Mouse (Mus musculus) kidney, adult 2 months (tissue): ENCODE measurements around the gene Dgkh. TPM values are rescaled to one million over a fixed set of nuclear protein-coding genes. Genes with fewer than 3 reads are reported as not detected.

Experiments
- DNase-seq: peaks from one replicate; pipeline ENCODE4 v3.0.0; 2021
- H3K27ac ChIP-seq: fragments of 200-500 bp; 2 replicates; pipeline ENCODE4 v1.5.1; 2012; ENCODE audit warnings: low read depth, low read length, control low read depth, inconsistent platforms; ENCODE audit not compliant: insufficient read depth
- H3K27me3 ChIP-seq: fragments of 200-500 bp; replicated peaks from 2 replicates; pipeline ENCODE4 v1.6.1; 2012; ENCODE audit warnings: mild to moderate bottlenecking, moderate library complexity, low read length, inconsistent platforms; ENCODE audit not compliant: control insufficient read depth, insufficient read depth
- H3K36me3 ChIP-seq: fragments of 200-500 bp; 2 replicates; pipeline ENCODE4 v1.6.1; 2012; ENCODE audit warnings: mild to moderate bottlenecking, moderate library complexity, low read length, inconsistent platforms; ENCODE audit not compliant: control insufficient read depth, insufficient read depth
- H3K4me1 ChIP-seq: fragments of 200-500 bp; 2 replicates; pipeline ENCODE4 v1.6.1; 2011; ENCODE audit warnings: low read length; ENCODE audit not compliant: control insufficient read depth, insufficient read depth
- H3K4me3 ChIP-seq: fragments of 200-500 bp; 2 replicates; pipeline ENCODE4 v1.5.1; 2011; ENCODE audit warnings: mild to moderate bottlenecking, low read depth, low read length, control low read depth; ENCODE audit not compliant: insufficient read depth
- CTCF ChIP-seq: fragments of 200-500 bp; conservative IDR thresholded peaks from 2 replicates; pipeline ENCODE4 v1.5.1; 2011; ENCODE audit warnings: low read depth, mild to moderate bottlenecking, control low read depth, low read length, moderate library complexity, mixed read lengths; ENCODE audit not compliant: insufficient read depth, insufficient read length
- POLR2A ChIP-seq: fragments of 200-500 bp; IDR thresholded peaks from one replicate; pipeline ENCODE4 v1.6.1; 2011; ENCODE audit warnings: low read depth, low read length, control low read depth
- WGBS: fragments of 180-500 bp; shearing (Covaris S2); methylation state at CpG from one replicate; pipeline ENCODE4 v1.1.7; 2018; 5-methylcytosine and 5-hydroxymethylcytosine counted together
- polyA plus RNA-seq: library from polyadenylated mRNA; depleted of rRNA; stranded (reverse); fragments of >200 nt; gene quantifications from 2 replicates; pipeline ENCODE4 v1.2.3, GENCODE M21; 2012

Gene Dgkh
- polyA plus RNA-seq, 1 experiment = 1.9 TPM

DNA sequence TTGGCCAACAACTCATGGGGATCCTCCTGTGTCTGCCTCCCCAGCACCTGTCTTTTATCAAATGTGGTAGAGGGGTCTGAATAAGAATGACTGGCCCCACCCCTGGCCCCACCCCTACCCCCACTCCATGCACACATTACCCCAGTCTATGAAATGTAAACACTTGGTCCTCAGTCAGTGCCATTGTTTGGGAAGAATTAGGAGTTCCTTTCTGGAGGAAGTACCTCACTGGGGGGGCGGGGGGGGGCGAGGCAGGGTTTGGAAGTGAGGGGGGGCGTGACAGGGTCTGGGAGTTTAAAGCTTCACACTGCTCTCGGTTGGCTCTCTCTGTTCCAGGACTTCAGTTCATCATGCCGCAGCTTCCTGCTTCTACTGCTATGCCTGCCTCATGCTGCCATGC, 10.5 kb downstream of the Dgkh start:
- no peaks in the 10 kb centered on the region for H3K27me3 ChIP-seq
- WGBS = 84% methylated on average over 5 of the region's 5 CpGs
- peaks cover 3% of the 10 kb centered on the region; the same call in 1 of the 2 replicates for H3K4me1 ChIP-seq
- H3K4me3 ChIP-seq = no peak overlapping the region
- no peak for DNase-seq
- no peak for TF ChIP-seq CTCF
- no peak for TF ChIP-seq POLR2A
- H3K36me3 ChIP-seq = no peaks in the 10 kb centered on the region
- no peak overlapping the region for H3K27ac ChIP-seq

- no peak for DNase-seq
- TF ChIP-seq POLR2A (no peak), CTCF (no peak)
- WGBS = 92% methylated on average over 7 of the region's 7 CpGs
These were observed 16.5 kb downstream of the Dgkh start for GRCm38 (mm10) chr14:78716035-78716434.

GRCm38 (mm10) chr14:78712565-78713148, 19.9 kb downstream of the Dgkh start:
- DNase-seq = no peak
- no peaks in the 10 kb centered on the region for H3K4me1 ChIP-seq
- no peak overlapping the region for H3K27ac ChIP-seq
- TF ChIP-seq CTCF = no peak
- TF ChIP-seq POLR2A = no peak
- no peak overlapping the region for H3K4me3 ChIP-seq
- WGBS = 53% methylated on average over 20 of the region's 20 CpGs
- H3K27me3 ChIP-seq = no peaks in the 10 kb centered on the region
- H3K36me3 ChIP-seq = no peaks in the 10 kb centered on the region

More at GRCm38 (mm10) chr14:78716035-78716434, 16.5 kb downstream of the Dgkh start:
- Histone ChIP-seq H3K36me3 (no peaks in the 10 kb centered on the region), H3K27ac (no peak overlapping the region), H3K27me3 (no peaks in the 10 kb centered on the region), H3K4me1 (no peaks in the 10 kb centered on the region), H3K4me3 (no peak overlapping the region)

DNA sequence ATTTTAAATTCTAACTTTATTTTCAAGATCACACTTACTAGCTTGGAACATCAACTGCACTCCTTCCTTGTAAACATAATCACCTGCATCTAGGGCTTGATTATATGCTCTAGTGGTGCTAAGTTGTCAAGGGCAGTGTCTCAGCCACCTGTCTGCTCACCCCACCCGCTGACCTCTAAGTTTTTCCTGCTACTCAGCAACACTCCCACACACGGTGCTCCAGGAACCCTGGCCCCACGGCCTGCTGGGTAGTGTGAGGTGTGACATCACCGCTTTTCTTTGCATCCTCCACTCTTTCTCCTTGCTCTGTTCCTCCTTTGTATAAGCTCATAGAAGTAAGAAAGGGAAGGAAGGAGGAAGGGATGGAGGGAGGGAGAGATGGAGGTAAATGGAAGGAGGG, 21.9 kb downstream of the Dgkh start:
- Histone ChIP-seq H3K36me3 (no peaks in the 10 kb centered on the region), H3K4me3 (no peak overlapping the region), H3K4me1 (no peaks in the 10 kb centered on the region), H3K27ac (no peak overlapping the region), H3K27me3 (no peaks in the 10 kb centered on the region)
- DNase-seq = no peak
- WGBS = 57% methylated on average over 4 of the region's 4 CpGs
- TF ChIP-seq CTCF (no peak), POLR2A (no peak)

- DNase-seq = no peak
- Histone ChIP-seq H3K4me1 (no peaks in the 10 kb centered on the region), H3K27ac (no peak overlapping the region), H3K36me3 (no peaks in the 10 kb centered on the region), H3K27me3 (no peaks in the 10 kb centered on the region), H3K4me3 (no peak overlapping the region)
- WGBS = 93% methylated on average over 3 of the region's 3 CpGs
- no peak for TF ChIP-seq CTCF
- no peak for TF ChIP-seq POLR2A
These were observed 27.0 kb downstream of the Dgkh start for GRCm38 (mm10) chr14:78705616-78706015.

DNA sequence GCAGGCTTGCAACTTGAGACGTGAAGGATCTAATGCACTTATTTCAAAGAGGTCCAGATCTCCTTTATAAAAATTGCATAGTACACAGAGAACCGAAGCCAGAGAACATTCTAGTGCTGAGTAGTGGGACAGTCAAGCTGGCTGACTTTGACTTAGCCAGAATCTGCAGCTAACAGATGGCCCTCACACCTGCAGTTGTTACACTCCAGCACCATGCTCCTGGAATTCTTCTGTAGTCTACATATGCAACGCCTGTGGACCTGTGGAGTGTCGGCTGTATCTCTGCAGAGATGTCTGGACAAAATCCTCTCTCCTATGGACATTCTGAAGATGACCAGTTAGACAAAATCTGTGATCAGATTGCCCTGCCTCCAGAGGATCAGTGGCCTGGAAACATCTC, 28.6 kb downstream of the Dgkh start:
- WGBS = 95% methylated on average over 4 of the region's 4 CpGs
- TF ChIP-seq POLR2A = no peak
- TF ChIP-seq CTCF = no peak

DNA sequence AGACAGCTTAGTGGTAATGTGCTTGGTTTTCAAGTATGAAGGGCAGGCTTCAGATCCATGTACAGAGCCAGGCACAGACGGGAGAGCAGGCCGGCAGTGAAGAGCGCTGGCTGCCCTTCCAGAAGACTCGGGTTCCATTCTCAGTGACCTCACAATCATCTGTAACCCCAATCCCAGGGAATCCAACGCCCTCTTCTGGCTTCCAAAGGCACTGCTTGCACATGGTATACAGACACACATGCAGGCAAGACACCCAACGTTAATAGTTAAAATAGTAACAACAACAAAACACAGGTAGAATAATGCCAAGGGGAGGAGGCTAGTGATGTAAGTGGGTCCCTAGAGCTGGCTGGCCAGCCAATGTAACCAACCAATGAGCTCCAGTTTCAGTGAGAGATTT, 29.2 kb downstream of the Dgkh start:
- WGBS = 77% methylated on average over 6 of the region's 6 CpGs
- no peak overlapping the region for H3K27ac ChIP-seq
- no peaks in the 10 kb centered on the region for H3K27me3 ChIP-seq
- no peaks in the 10 kb centered on the region for H3K4me1 ChIP-seq
- no peak for DNase-seq
- no peaks in the 10 kb centered on the region for H3K36me3 ChIP-seq
- H3K4me3 ChIP-seq = no peak overlapping the region
- no peak for TF ChIP-seq POLR2A
- no peak for TF ChIP-seq CTCF

More for the DNA sequence above, 28.6 kb downstream of the Dgkh start:
- H3K27ac ChIP-seq = no peak overlapping the region
- H3K36me3 ChIP-seq = no peaks in the 10 kb centered on the region
- no peak overlapping the region for H3K4me3 ChIP-seq
- H3K27me3 ChIP-seq = no peaks in the 10 kb centered on the region
- DNase-seq = no peak
- no peaks in the 10 kb centered on the region for H3K4me1 ChIP-seq
